Mouse (Mus musculus): ENCODE measurements at regions not wholly inside any gene's neighbourhood (a gene's known extent, or its start where the extent isn't known, plus 50 kb on each side); places are given as distances from the start of the nearest gene placed in this dataset.

GRCm38 (mm10) chr7:133521936-133522335 lies 80.0 kb downstream of the Tex36 start:
- no peak overlapping the region for H3K4me2 ChIP-seq
- H3K36me3 ChIP-seq = no peaks in the 10 kb centered on the region
- H3K27me3 ChIP-seq = no peaks in the 10 kb centered on the region
- 90% methylated on average over 3 of the region's 3 CpGs for WGBS
- no peak for ATAC-seq (replicated peaks; ENCODE audit: insufficient number of reproducible peaks, insufficient read depth, low FRiP score, low read depth)
- no peaks in the 10 kb centered on the region for H3K4me1 ChIP-seq (replicated peaks)
- H3K9ac ChIP-seq = no peak overlapping the region
- no peaks in the 10 kb centered on the region for H3K9me3 ChIP-seq (replicated peaks)
- no peak overlapping the region for H3K27ac ChIP-seq
- no peak overlapping the region for H3K4me3 ChIP-seq

GRCm38 (mm10) chr7:133518926-133519325 lies 83.0 kb downstream of the Tex36 start:
- 72% methylated on average over 3 of the region's 3 CpGs for WGBS
- ATAC-seq (replicated peaks; ENCODE audit: insufficient number of reproducible peaks, insufficient read depth, low FRiP score, low read depth) = no peak

GRCm38 (mm10) chr7:133517576-133517975 lies 84.4 kb downstream of the Tex36 start:
- no peak overlapping the region for H3K9ac ChIP-seq
- no peak overlapping the region for H3K4me3 ChIP-seq
- H3K4me2 ChIP-seq = no peak overlapping the region
- ATAC-seq (replicated peaks; ENCODE audit: insufficient number of reproducible peaks, insufficient read depth, low FRiP score, low read depth) = no peak
- no peaks in the 10 kb centered on the region for H3K9me3 ChIP-seq (replicated peaks)
- WGBS = 80% methylated on average over 5 of the region's 5 CpGs
- H3K4me1 ChIP-seq (replicated peaks) = no peaks in the 10 kb centered on the region
- no peaks in the 10 kb centered on the region for H3K36me3 ChIP-seq
- no peaks in the 10 kb centered on the region for H3K27me3 ChIP-seq
- no peak overlapping the region for H3K27ac ChIP-seq

More at GRCm38 (mm10) chr7:133518926-133519325, 83.0 kb downstream of the Tex36 start:
- Histone ChIP-seq H3K4me2 (no peak overlapping the region), H3K9me3 (replicated peaks) (no peaks in the 10 kb centered on the region), H3K4me1 (replicated peaks) (no peaks in the 10 kb centered on the region), H3K27me3 (no peaks in the 10 kb centered on the region), H3K27ac (no peak overlapping the region), H3K4me3 (no peak overlapping the region), H3K9ac (no peak overlapping the region), H3K36me3 (no peaks in the 10 kb centered on the region)

- no peak overlapping the region for H3K27ac ChIP-seq
- no peak for ATAC-seq (replicated peaks; ENCODE audit: insufficient number of reproducible peaks, insufficient read depth, low FRiP score, low read depth)
- no peak overlapping the region for H3K4me2 ChIP-seq
- no peaks in the 10 kb centered on the region for H3K4me1 ChIP-seq (replicated peaks)
- no peak overlapping the region for H3K9ac ChIP-seq
- no peaks in the 10 kb centered on the region for H3K36me3 ChIP-seq
- WGBS = 43% methylated on average over 5 of the region's 5 CpGs
- H3K4me3 ChIP-seq = no peak overlapping the region
- no peaks in the 10 kb centered on the region for H3K9me3 ChIP-seq (replicated peaks)
- H3K27me3 ChIP-seq = no peaks in the 10 kb centered on the region
Measured at GRCm38 (mm10) chr7:133510926-133511325, 91.0 kb downstream of the Tex36 start.

- 56% methylated on average over 4 of the region's 4 CpGs for WGBS
- Histone ChIP-seq H3K27ac (no peak overlapping the region), H3K4me1 (replicated peaks) (no peaks in the 10 kb centered on the region), H3K27me3 (no peaks in the 10 kb centered on the region), H3K36me3 (no peaks in the 10 kb centered on the region), H3K4me2 (no peak overlapping the region), H3K9ac (no peak overlapping the region), H3K9me3 (replicated peaks) (no peaks in the 10 kb centered on the region), H3K4me3 (no peak overlapping the region)
- ATAC-seq (replicated peaks; ENCODE audit: insufficient number of reproducible peaks, insufficient read depth, low FRiP score, low read depth) = no peak
Measured at GRCm38 (mm10) chr7:133509486-133509885, 92.5 kb downstream of the Tex36 start.

- H3K27me3 ChIP-seq = no peaks in the 10 kb centered on the region
- H3K36me3 ChIP-seq = no peaks in the 10 kb centered on the region
- no peak overlapping the region for H3K4me3 ChIP-seq
- ATAC-seq (replicated peaks; ENCODE audit: insufficient number of reproducible peaks, insufficient read depth, low FRiP score, low read depth) = no peak
- no peak overlapping the region for H3K27ac ChIP-seq
- no peak overlapping the region for H3K9ac ChIP-seq
- H3K9me3 ChIP-seq (replicated peaks) = no peaks in the 10 kb centered on the region
- no peak overlapping the region for H3K4me2 ChIP-seq
- H3K4me1 ChIP-seq (replicated peaks) = no peaks in the 10 kb centered on the region
- WGBS = 75% methylated on average over 11 of the region's 11 CpGs
Measured at GRCm38 (mm10) chr7:133508370-133509012, 93.5 kb downstream of the Tex36 start.

- Histone ChIP-seq H3K4me1 (replicated peaks) (no peaks in the 10 kb centered on the region), H3K9me3 (replicated peaks) (no peaks in the 10 kb centered on the region), H3K9ac (no peak overlapping the region), H3K4me3 (no peak overlapping the region), H3K36me3 (no peaks in the 10 kb centered on the region), H3K27ac (no peak overlapping the region), H3K27me3 (0 out of 2 replicates have a peak, but pooled peaks cover 4% of the 10 kb centered on the region), H3K4me2 (no peak overlapping the region)
- no peak for ATAC-seq (replicated peaks; ENCODE audit: insufficient number of reproducible peaks, insufficient read depth, low FRiP score, low read depth)
- WGBS = 81% methylated on average over 2 of the region's 2 CpGs
Measured at GRCm38 (mm10) chr7:133505628-133506027, 96.3 kb downstream of the Tex36 start.

- Histone ChIP-seq H3K4me1 (replicated peaks) (no peaks in the 10 kb centered on the region), H3K4me3 (no peak overlapping the region), H3K4me2 (no peak overlapping the region), H3K9me3 (replicated peaks) (no peaks in the 10 kb centered on the region), H3K27me3 (peaks cover 11% of the 10 kb centered on the region; the same call in 1 of the 2 replicates), H3K27ac (no peak overlapping the region), H3K9ac (no peak overlapping the region), H3K36me3 (no peaks in the 10 kb centered on the region)
- ATAC-seq (replicated peaks; ENCODE audit: insufficient number of reproducible peaks, insufficient read depth, low FRiP score, low read depth) = no peak
- 82% methylated on average over 5 of the region's 5 CpGs for WGBS
Measured at GRCm38 (mm10) chr7:133503946-133504345, 98.0 kb downstream of the Tex36 start.

GRCm38 (mm10) chr7:133502731-133503130 lies 99.2 kb downstream of the Tex36 start:
- no peaks in the 10 kb centered on the region for H3K4me1 ChIP-seq (replicated peaks)
- no peaks in the 10 kb centered on the region for H3K36me3 ChIP-seq
- H3K27me3 ChIP-seq = peaks cover 11% of the 10 kb centered on the region; the same call in 1 of the 2 replicates
- WGBS = 71% methylated on average over 4 of the region's 4 CpGs
- ATAC-seq (replicated peaks; ENCODE audit: insufficient number of reproducible peaks, insufficient read depth, low FRiP score, low read depth) = no peak
- H3K4me2 ChIP-seq = no peak overlapping the region
- no peaks in the 10 kb centered on the region for H3K9me3 ChIP-seq (replicated peaks)
- H3K9ac ChIP-seq = no peak overlapping the region
- H3K4me3 ChIP-seq = no peak overlapping the region
- no peak overlapping the region for H3K27ac ChIP-seq

GRCm38 (mm10) chr7:133497551-133497950 lies 104.4 kb downstream of the Tex36 start:
- no peak overlapping the region for H3K27ac ChIP-seq
- no peak overlapping the region for H3K4me3 ChIP-seq
- H3K27me3 ChIP-seq = peaks cover 11% of the 10 kb centered on the region; the same call in 1 of the 2 replicates
- no peak overlapping the region for H3K4me2 ChIP-seq
- no peak overlapping the region for H3K9ac ChIP-seq
- no peaks in the 10 kb centered on the region for H3K36me3 ChIP-seq
- 95% methylated on average over 3 of the region's 3 CpGs for WGBS
- no peaks in the 10 kb centered on the region for H3K9me3 ChIP-seq (replicated peaks)
- no peak for ATAC-seq (replicated peaks; ENCODE audit: insufficient number of reproducible peaks, insufficient read depth, low FRiP score, low read depth)
- H3K4me1 ChIP-seq (replicated peaks) = no peaks in the 10 kb centered on the region

- no peak for ATAC-seq (replicated peaks; ENCODE audit: insufficient number of reproducible peaks, insufficient read depth, low FRiP score, low read depth)
- Histone ChIP-seq H3K36me3 (no peaks in the 10 kb centered on the region), H3K4me3 (no peak overlapping the region), H3K4me2 (no peak overlapping the region), H3K9me3 (replicated peaks) (no peaks in the 10 kb centered on the region), H3K27me3 (0 out of 2 replicates have a peak, but pooled peaks cover 3% of the 10 kb centered on the region), H3K27ac (no peak overlapping the region), H3K4me1 (replicated peaks) (no peaks in the 10 kb centered on the region), H3K9ac (no peak overlapping the region)
- WGBS = 69% methylated on average over 8 of the region's 8 CpGs
Measured at GRCm38 (mm10) chr7:133494982-133495550, 106.9 kb downstream of the Tex36 start.

Measured in heart, embryonic 15.5 days (tissue).